Mouse (Mus musculus) liver, embryonic 16.5 days (tissue): ENCODE data around the gene Cd244a. TPM values are rescaled to one million over a fixed set of nuclear protein-coding genes. Genes with fewer than 3 reads are reported as not detected.
A peak's percentile ranks its signal among the peaks of the same experiment; 100 is the strongest.

ENCODE experiments used
- ATAC-seq: fragments of 200-750 bp; cut with Nextera tagmentation; 2 replicates; pipeline ENCODE4 v1.8.0; 2017; ENCODE audit warnings: low read depth, mild to moderate bottlenecking, moderate number of reproducible peaks, moderate library complexity
- H3K27ac ChIP-seq: fragments of 300-500 bp; sonication (generic); 2 replicates; pipeline ENCODE4 v1.5.1; 2014; ENCODE audit warnings: mild to moderate bottlenecking, low read length
- H3K27me3 ChIP-seq: fragments of 300-500 bp; sonication (generic); 2 replicates; pipeline ENCODE4 v1.6.1; 2014; ENCODE audit warnings: low read depth, low read length, mixed read lengths; ENCODE audit not compliant: control insufficient read depth, insufficient read depth
- H3K36me3 ChIP-seq: fragments of 300-500 bp; sonication (generic); 2 replicates; pipeline ENCODE4 v1.6.1; 2014; ENCODE audit warnings: mild to moderate bottlenecking; ENCODE audit not compliant: control insufficient read depth, insufficient read depth
- H3K4me1 ChIP-seq: fragments of 300-500 bp; sonication (generic); 2 replicates; pipeline ENCODE4 v1.6.1; 2014; ENCODE audit warnings: low read depth, low read length, mixed read lengths; ENCODE audit not compliant: control insufficient read depth
- H3K4me2 ChIP-seq: fragments of 300-500 bp; sonication (generic); 2 replicates; pipeline ENCODE4 v1.6.1; 2014; ENCODE audit warnings: low read depth, low read length, mixed read lengths
- H3K4me3 ChIP-seq: fragments of 300-500 bp; sonication (generic); 2 replicates; pipeline ENCODE4 v1.5.1; 2014; ENCODE audit warnings: low read depth, mild to moderate bottlenecking, low read length
- H3K9ac ChIP-seq: fragments of 300-500 bp; sonication (generic); 2 replicates; pipeline ENCODE4 v1.6.1; 2014; ENCODE audit warnings: low read depth, low read length
- H3K9me3 ChIP-seq: fragments of 300-500 bp; sonication (generic); replicated peaks from 2 replicates; pipeline ENCODE4 v1.6.1; 2016; ENCODE audit warnings: low read length; ENCODE audit not compliant: control insufficient read depth
- WGBS: fragments of 180-500 bp; shearing (Covaris S2); extraction: QIAGEN DNeasy Blood & Tissue Kit; methylation state at CpG from one replicate; pipeline ENCODE4 v1.1.7; 2014; ENCODE audit not compliant: insufficient replicate concordance; 5-methylcytosine and 5-hydroxymethylcytosine counted together
- polyA plus RNA-seq: library from polyadenylated mRNA; unstranded; fragments of >200 nt; fragmentation: Nextera tagmentation; extraction: Ambion mirVana; gene quantifications from 2 replicates; pipeline ENCODE4 v1.2.1, GENCODE M21; 2015

Cd244a gene
- polyA plus RNA-seq, 1 experiment from 2014 or later: 0.48 TPM

DNA sequence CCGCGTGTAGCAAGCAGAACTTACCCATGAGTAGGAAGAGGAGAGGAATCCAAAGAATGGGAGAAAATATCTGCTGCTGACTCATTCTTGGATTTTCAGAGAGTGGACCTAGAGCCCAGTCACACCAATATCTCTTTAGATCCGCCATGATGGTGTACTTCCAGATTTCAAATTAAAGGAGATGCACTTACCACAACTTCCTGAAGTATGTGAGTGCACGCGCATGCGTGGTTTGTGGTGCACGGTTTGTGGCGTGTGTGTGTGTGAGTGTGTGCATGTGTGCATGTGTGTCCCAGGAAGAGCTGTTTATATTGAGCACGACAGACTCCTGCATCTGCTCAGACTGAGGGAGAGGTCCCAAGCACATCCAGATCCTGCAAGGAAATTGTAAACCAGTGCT, 48.2 kb downstream of the Cd244a start, which contains the start of gene Ly9:
Ly9 (minus strand) TSS at position 235 of the 400 bp plus-strand sequence.
- H3K9ac ChIP-seq: no peak within 1 kb of the TSS
- no peaks in the 10 kb centered on the region for H3K9me3 ChIP-seq
- ATAC-seq: no peak
- no peaks in the 10 kb centered on the region for H3K4me1 ChIP-seq
- no peaks in the 10 kb centered on the region for H3K36me3 ChIP-seq
- H3K27ac ChIP-seq: no peak within 1 kb of the TSS
- peak within 1 kb of the TSS; percentile 32 for H3K4me2 ChIP-seq
- 18% methylated on average over 9 of the region's 9 CpGs for WGBS
- H3K4me3 ChIP-seq: peak within 1 kb of the TSS; percentile 31
- no peaks in the 10 kb centered on the region for H3K27me3 ChIP-seq

DNA sequence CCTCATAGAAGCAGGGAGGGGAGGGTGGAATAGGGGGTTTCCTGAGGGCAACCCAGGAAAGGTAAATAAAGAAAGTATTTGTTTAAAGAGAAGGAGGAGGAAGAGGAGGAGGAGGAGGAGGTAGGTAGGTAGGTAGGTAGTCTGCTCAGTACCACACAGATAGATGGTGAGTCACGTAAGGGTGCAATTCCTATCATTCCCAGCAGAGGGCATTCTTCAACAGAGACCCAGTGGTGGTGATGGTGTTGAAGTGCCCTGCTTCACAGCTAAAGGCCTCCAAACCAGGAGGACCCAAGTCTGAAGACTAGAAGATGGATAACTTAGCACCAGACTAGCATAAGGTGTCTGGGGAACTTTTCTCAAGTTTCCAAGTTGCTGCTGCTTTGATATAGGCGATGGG, 51.0 kb downstream of the Cd244a start:
- ATAC-seq: no peak
- H3K4me3 ChIP-seq: no peak overlapping the region
- H3K27ac ChIP-seq: no peak overlapping the region
- no peaks in the 10 kb centered on the region for H3K4me1 ChIP-seq
- no peaks in the 10 kb centered on the region for H3K9me3 ChIP-seq
- H3K4me2 ChIP-seq: no peak overlapping the region
- no peak overlapping the region for H3K9ac ChIP-seq
- no peaks in the 10 kb centered on the region for H3K36me3 ChIP-seq
- WGBS: 59% methylated on average over 2 of the region's 2 CpGs
- H3K27me3 ChIP-seq: no peaks in the 10 kb centered on the region

DNA sequence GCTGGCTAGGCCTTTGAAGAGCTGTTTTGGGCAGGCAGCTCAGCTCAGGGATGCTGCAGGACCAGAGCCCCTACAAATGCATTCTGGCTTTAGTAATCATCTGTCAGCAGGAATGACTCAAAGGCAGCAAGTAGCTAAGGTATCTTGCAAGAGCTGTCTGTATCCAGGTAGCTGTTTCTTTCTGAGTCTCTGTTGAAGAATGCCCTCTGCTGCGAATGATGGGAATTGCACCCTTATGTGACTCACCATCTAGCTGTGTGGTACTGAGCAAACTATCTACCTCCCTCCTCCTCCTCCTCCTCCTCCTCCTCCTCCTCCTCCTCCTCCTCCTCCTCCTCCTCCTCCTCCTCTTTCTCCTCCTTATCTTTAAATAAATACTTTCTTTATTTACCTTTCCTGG, 51.8 kb downstream of the Cd244a start:
- Histone ChIP-seq H3K36me3 (no peaks in the 10 kb centered on the region), H3K4me1 (no peaks in the 10 kb centered on the region), H3K9me3 (no peaks in the 10 kb centered on the region), H3K4me3 (no peak overlapping the region), H3K27ac (no peak overlapping the region), H3K4me2 (no peak overlapping the region), H3K27me3 (no peaks in the 10 kb centered on the region), H3K9ac (no peak overlapping the region)
- 29% methylated on average over 1 of the region's 1 CpGs for WGBS
- no peak for ATAC-seq

DNA sequence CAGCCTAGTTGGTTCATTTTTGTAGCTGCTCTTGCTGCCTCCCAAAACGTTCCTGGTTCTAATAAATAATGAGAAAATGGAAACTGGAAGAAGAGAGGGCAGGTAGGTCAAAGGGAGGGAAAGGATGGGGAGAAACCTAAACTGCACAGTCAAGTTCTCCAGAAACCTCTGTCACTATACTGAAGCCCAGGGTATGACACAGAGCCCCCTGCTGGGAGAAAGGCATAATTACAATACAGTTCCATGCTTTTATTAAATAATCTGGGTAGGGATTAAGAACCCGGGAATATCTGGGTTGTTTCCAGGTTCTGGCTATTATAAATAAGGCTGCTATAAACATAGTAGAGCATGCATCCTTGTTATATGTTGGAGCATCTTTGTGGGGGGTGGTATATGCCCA, 55.0 kb downstream of the Cd244a start:
- WGBS: 7% methylated on average over 2 of the region's 2 CpGs
- H3K4me1 ChIP-seq: no peaks in the 10 kb centered on the region
- no peaks in the 10 kb centered on the region for H3K9me3 ChIP-seq
- H3K36me3 ChIP-seq: no peaks in the 10 kb centered on the region
- no peak for ATAC-seq
- no peak overlapping the region for H3K4me2 ChIP-seq
- H3K27me3 ChIP-seq: no peaks in the 10 kb centered on the region
- no peak overlapping the region for H3K9ac ChIP-seq
- H3K27ac ChIP-seq: no peak overlapping the region
- H3K4me3 ChIP-seq: no peak overlapping the region

DNA sequence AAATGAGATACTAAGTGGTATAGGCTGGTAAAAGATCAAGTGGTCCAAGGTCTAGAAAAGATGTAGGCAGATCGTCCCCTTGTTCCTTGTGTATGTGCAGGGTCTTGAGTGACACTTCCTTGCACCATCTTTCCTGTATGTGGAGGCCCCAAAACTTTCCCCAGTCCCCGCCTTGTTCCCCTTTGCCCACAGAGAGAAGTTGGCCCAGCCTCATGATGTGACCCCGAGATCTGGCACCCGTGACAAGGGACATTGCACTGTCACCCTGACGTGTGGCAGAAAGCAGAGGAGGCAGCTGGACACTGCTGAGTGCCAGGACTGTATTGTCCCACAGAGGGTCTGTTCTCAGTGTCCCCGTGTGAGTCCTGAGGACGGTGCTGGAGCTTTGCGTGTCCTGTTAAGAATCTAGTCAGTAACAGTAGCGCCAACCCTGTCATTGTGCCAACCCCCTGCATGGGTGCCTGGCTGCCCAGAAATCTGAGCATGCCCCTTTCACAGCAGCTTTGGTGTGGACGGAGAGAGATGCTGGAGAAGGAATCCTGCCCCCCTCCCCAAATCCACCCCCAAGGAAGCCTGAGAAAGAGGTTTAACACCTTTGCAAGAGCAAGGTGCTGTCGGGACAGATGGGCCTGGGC, 58.0 kb downstream of the Cd244a start:
- Histone ChIP-seq H3K4me2 (no peak overlapping the region), H3K9ac (no peak overlapping the region), H3K27ac (no peak overlapping the region), H3K4me1 (no peaks in the 10 kb centered on the region), H3K36me3 (no peaks in the 10 kb centered on the region), H3K9me3 (no peaks in the 10 kb centered on the region), H3K4me3 (no peak overlapping the region), H3K27me3 (no peaks in the 10 kb centered on the region)
- no peak for ATAC-seq
- WGBS: 50% methylated on average over 11 of the region's 11 CpGs

DNA sequence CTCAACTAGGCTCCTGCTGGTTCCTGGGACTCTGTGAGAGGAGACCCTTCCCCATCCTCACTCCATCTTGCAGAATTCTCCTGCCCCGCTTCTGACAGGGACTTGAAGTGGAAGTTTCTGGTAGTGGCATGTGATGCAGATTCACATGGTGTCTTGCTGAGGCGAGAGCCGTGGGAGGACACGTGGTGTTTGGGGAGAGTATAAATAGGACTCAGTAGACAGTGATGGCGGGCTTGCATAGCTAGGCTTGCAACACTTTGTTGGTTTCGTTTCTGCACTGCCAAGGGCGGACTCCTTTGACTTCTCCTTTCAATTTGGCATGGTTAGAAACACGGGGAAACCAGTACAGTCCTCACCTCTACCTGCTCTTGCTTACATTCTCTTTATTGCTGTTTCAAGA, 60.0 kb downstream of the Cd244a start:
- ATAC-seq: no peak
- H3K9ac ChIP-seq: no peak overlapping the region
- no peak overlapping the region for H3K4me2 ChIP-seq
- no peaks in the 10 kb centered on the region for H3K4me1 ChIP-seq
- H3K4me3 ChIP-seq: no peak overlapping the region
- 36% methylated on average over 8 of the region's 8 CpGs for WGBS
- no peaks in the 10 kb centered on the region for H3K27me3 ChIP-seq
- no peak overlapping the region for H3K27ac ChIP-seq
- H3K9me3 ChIP-seq: no peaks in the 10 kb centered on the region
- H3K36me3 ChIP-seq: no peaks in the 10 kb centered on the region

DNA sequence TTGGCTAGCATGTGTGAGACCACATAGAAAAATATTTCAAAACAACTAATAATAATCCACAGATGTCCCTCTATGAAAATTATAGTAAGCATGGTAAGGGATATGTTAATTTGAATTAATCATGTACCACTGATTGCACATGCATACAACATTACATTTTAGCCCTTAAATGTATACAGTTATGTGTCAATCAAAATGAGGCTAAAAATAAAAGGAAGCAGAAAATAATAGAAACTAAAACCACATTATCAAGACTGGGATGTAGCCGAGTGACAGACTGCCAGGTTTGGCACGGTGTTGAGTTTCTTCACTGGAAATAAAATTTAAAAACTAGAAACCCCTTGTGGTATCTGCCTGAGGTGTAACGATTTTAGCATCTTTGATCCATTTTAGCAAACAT, 60.7 kb downstream of the Cd244a start:
- H3K4me2 ChIP-seq: no peak overlapping the region
- H3K9ac ChIP-seq: no peak overlapping the region
- no peaks in the 10 kb centered on the region for H3K36me3 ChIP-seq
- ATAC-seq: no peak
- H3K4me3 ChIP-seq: no peak overlapping the region
- no peak overlapping the region for H3K27ac ChIP-seq
- no peaks in the 10 kb centered on the region for H3K4me1 ChIP-seq
- no peaks in the 10 kb centered on the region for H3K27me3 ChIP-seq
- no peaks in the 10 kb centered on the region for H3K9me3 ChIP-seq
- WGBS: 25% methylated on average over 3 of the region's 3 CpGs

DNA sequence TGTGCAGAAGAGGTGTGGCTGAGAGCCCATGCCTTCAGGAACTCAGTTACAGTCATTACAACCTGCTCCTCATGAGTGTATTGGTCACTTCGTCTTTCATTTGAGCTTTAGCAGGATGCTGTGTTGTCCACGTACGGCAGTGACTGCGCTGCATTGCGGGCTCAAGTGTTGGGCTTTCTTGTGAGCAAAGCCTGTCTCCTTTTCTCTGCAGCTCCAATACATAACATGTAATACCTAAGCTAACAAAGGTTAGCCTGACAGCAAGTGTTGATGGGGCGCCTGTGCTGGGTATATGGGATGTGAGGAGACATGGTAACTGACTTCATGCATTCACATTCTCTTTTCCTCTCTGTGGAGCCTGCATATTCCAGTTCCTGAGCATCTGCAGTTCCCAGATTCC, 61.1 kb downstream of the Cd244a start:
- Histone ChIP-seq H3K4me1 (no peaks in the 10 kb centered on the region), H3K27me3 (no peaks in the 10 kb centered on the region), H3K4me3 (no peak overlapping the region), H3K9ac (no peak overlapping the region), H3K4me2 (no peak overlapping the region), H3K27ac (no peak overlapping the region), H3K36me3 (no peaks in the 10 kb centered on the region), H3K9me3 (no peaks in the 10 kb centered on the region)
- ATAC-seq: no peak
- 70% methylated on average over 6 of the region's 6 CpGs for WGBS

DNA sequence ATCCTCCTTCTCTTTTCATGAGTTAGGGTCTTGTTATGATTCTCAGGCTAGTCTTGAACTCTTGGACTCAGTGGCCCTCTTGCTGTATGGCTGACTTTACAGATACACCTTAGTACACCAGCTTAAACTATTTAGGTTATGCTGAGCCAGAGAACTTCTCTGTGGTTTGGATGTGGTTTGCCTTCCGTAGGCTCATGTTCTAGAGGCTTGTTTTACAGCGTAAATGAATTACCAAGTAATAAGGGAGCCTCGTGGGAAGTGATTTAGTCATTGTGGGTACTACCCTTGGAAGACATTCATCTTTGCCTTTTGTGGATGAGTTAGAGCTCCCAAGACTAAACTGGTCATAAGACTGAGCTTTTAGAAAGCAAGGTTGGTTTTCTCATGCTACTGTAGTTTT, 68.8 kb downstream of the Cd244a start:
- H3K36me3 ChIP-seq: no peaks in the 10 kb centered on the region
- H3K27ac ChIP-seq: no peak overlapping the region
- H3K9me3 ChIP-seq: no peaks in the 10 kb centered on the region
- no peak overlapping the region for H3K4me2 ChIP-seq
- H3K9ac ChIP-seq: no peak overlapping the region
- WGBS: 38% methylated on average over 3 of the region's 3 CpGs
- ATAC-seq: no peak
- no peaks in the 10 kb centered on the region for H3K27me3 ChIP-seq
- no peaks in the 10 kb centered on the region for H3K4me1 ChIP-seq
- H3K4me3 ChIP-seq: no peak overlapping the region
